In genomic region chr15:36931460-36931859, GRCm38 (mm10) we compare ENCODE assay signal across 16 mouse cellular contexts.
DNase-seq lines count a peak whose midpoint lies in the region; ATAC-seq and TF ChIP-seq lines count a peak whose summit lies in the region.
"Had no signal": no experiment of that assay in that cellular context is flagged by ENCODE, and none has a peak within 500 bp of the region (broad histone marks: within the 10 kb centered on the region; RNA-seq: fewer than 3 reads in every experiment).

No protein-coding gene starts in this region.

- peak; percentile 53 for ATAC-seq in neutrophil, adult 5-6 weeks (ENCODE audit: extremely low read depth, insufficient number of reproducible peaks, low FRiP score, poor library complexity, severe bottlenecking)
- ATAC-seq in kidney, embryonic 15.5 days (replicated peaks; ENCODE audit: low FRiP score) = no peak

- DNase-seq in spleen, adult 12 weeks (ENCODE audit: low spot score) = peak; percentile 14
- DNase-seq in spleen, adult 18-20 months = no peak
- DNase-seq in induced T-regulatory cell, adult 2 months (ENCODE audit: low read depth) = peak; percentile 57
- DNase-seq in MN1 (ENCODE audit: low spot score) = no peak
- DNase-seq in left cerebral cortex, postnatal 4 days = no peak
- DNase-seq: cerebellum, adult 2 months; heart, postnatal 4 days; right cerebral cortex, postnatal 4 days; thymus, postnatal 14 days had no signal

- WGBS in kidney, embryonic 15.5 days = 69% methylated on average over 2 of the region's 2 CpGs

- TF ChIP-seq EP300 in ES-Bruce4 (IDR thresholded peaks at IDR 0.05; ENCODE audit: insufficient read depth, low read depth, low read length) = no peak

- intact Hi-C loops in left cerebral cortex, postnatal 4 days (cut with DNase I) = no loop called here

- no peak for TF ChIP-seq CTCF in ES-Bruce4 (IDR thresholded peaks at IDR 0.05; ENCODE audit: low read depth, low read length)

- H3K4me3 ChIP-seq in ES-Bruce4 (ENCODE audit: low read depth, low read length) = peak overlapping the region; percentile 44
- no peak overlapping the region for H3K4me3 ChIP-seq in kidney, embryonic 15.5 days (replicated peaks)
- H3K4me3 ChIP-seq: embryonic facial prominence, embryonic 10.5 days had no signal

- H3K27ac ChIP-seq in ES-Bruce4 (ENCODE audit: insufficient read depth, low read length) = peak overlapping the region; percentile 40
- H3K27ac ChIP-seq in kidney, embryonic 15.5 days = no peak overlapping the region
- H3K27ac ChIP-seq: embryonic facial prominence, embryonic 10.5 days; liver, embryonic 14.5 days; macrophage had no signal

- no peak overlapping the region for H3K9ac ChIP-seq in ES-Bruce4 (ENCODE audit: low read depth, poor library complexity, severe bottlenecking)
- H3K9ac ChIP-seq in kidney, embryonic 15.5 days = no peak overlapping the region
- H3K9ac ChIP-seq: liver, embryonic 14.5 days had no signal

- H3K4me1 ChIP-seq in ES-Bruce4 (ENCODE audit: control insufficient read depth, insufficient read depth, low read length) = peaks cover 13% of the 10 kb centered on the region
- H3K4me1 ChIP-seq in kidney, embryonic 15.5 days = no peaks in the 10 kb centered on the region

- H3K27me3 ChIP-seq in ES-Bruce4 (ENCODE audit: control insufficient read depth, insufficient read depth, low read length, poor library complexity, severe bottlenecking) = no peaks in the 10 kb centered on the region
- H3K27me3 ChIP-seq in kidney, embryonic 15.5 days = no peaks in the 10 kb centered on the region

- TF ChIP-seq POLR2A in ES-Bruce4 (IDR thresholded peaks at IDR 0.05; ENCODE audit: insufficient read depth, low read length) = no peak

- no peak overlapping the region for H3K4me2 ChIP-seq in kidney, embryonic 15.5 days
- H3K4me2 ChIP-seq: heart, embryonic 11.5 days had no signal

- H3K36me3 ChIP-seq in ES-Bruce4 (ENCODE audit: control insufficient read depth, insufficient read depth, low read length, poor library complexity, severe bottlenecking) = no peaks in the 10 kb centered on the region
- no peaks in the 10 kb centered on the region for H3K36me3 ChIP-seq in kidney, embryonic 15.5 days
- H3K36me3 ChIP-seq: embryonic facial prominence, embryonic 10.5 days had no signal

- no peaks in the 10 kb centered on the region for H3K9me3 ChIP-seq in ES-Bruce4 (replicated peaks; ENCODE audit: control insufficient read depth, insufficient read depth, low read length, poor library complexity, severe bottlenecking)
- no peaks in the 10 kb centered on the region for H3K9me3 ChIP-seq in kidney, embryonic 15.5 days (replicated peaks)
- H3K9me3 ChIP-seq: embryonic facial prominence, embryonic 10.5 days had no signal

Comparison
In these comparisons a context has a peak if more than half of its experiments do, and no peak if none do; other contexts are left out.
1. DNase-seq: peak in spleen, adult 12 weeks (single experiment) and induced T-regulatory cell, adult 2 months (single experiment); none in spleen, adult 18-20 months (0 of 2), MN1 (single experiment) and left cerebral cortex, postnatal 4 days (single experiment).